Mouse (Mus musculus) testis, adult 2 months (tissue): Measurements from ENCODE around the gene Tiparp.

Source experiments
- CTCF ChIP-seq: fragments of 200-500 bp; IDR thresholded peaks from 2 replicates; pipeline ENCODE4 v1.5.1; 2012; ENCODE audit warnings: low read depth, mild to moderate bottlenecking, inconsistent platforms, low read length, moderate library complexity; ENCODE audit not compliant: control insufficient read depth, insufficient read depth, insufficient replicate concordance
- POLR2A ChIP-seq: fragments of 200-500 bp; IDR thresholded peaks from 2 replicates; pipeline ENCODE4 v1.6.1; 2012; ENCODE audit warnings: low read depth, mild to moderate bottlenecking, inconsistent platforms, low read length, moderate library complexity; ENCODE audit not compliant: control insufficient read depth

GRCm38 (mm10) chr3:65494291-65494763 lies 33.9 kb upstream of the Tiparp start:
- TF ChIP-seq POLR2A = no peak
- no peak for TF ChIP-seq CTCF
